Comparison of ENCODE assay signal across 21 mouse cellular contexts in genomic region chr9:70795439-70795757, GRCm38 (mm10).
DNase-seq lines count a peak whose midpoint lies in the region; ATAC-seq lines count a peak whose summit lies in the region.
"Had no signal": no experiment of that assay in that cellular context is flagged by ENCODE, and none has a peak within 500 bp of the region (broad histone marks: within the 10 kb centered on the region; RNA-seq: fewer than 3 reads in every experiment).

No protein-coding gene starts in this region.

- H3K36me3 ChIP-seq in heart, embryonic 10.5 days, result no peaks in the 10 kb centered on the region
- H3K36me3 ChIP-seq in neural tube, embryonic 13.5 days, result no peaks in the 10 kb centered on the region
- H3K36me3 ChIP-seq: embryonic facial prominence, embryonic 12.5 days; forebrain, embryonic 15.5 days; G1E; hindbrain, embryonic 12.5 days had no signal

- no peak overlapping the region for H3K27ac ChIP-seq in heart, embryonic 10.5 days
- H3K27ac ChIP-seq in neural tube, embryonic 13.5 days (replicated peaks), result peak overlapping the region; percentile 49; the same call in 1 of the 2 replicates
- H3K27ac ChIP-seq: embryonic facial prominence, embryonic 12.5 days; forebrain, embryonic 15.5 days; hindbrain, embryonic 12.5 days had no signal

- ATAC-seq in neural tube, embryonic 13.5 days (ENCODE audit: low read depth), result peak; percentile 27; the same call in 1 of the 2 replicates
- peak; percentile 41; the same call in 1 of the 2 replicates for ATAC-seq in megakaryocyte-erythroid progenitor cell, adult 5-6 weeks (replicated peaks; ENCODE audit: low FRiP score, low TSS enrichment, poor library complexity, severe bottlenecking)
- ATAC-seq: forebrain, embryonic 15.5 days; hindbrain, embryonic 16.5 days; inflammation-experienced regulatory T-cells, adult 6 months; intestine, postnatal 0 days; Patski had no signal

- H3K4me1 ChIP-seq in heart, embryonic 10.5 days, result peaks cover 4% of the 10 kb centered on the region
- H3K4me1 ChIP-seq in neural tube, embryonic 13.5 days (replicated peaks), result peaks cover 11% of the 10 kb centered on the region
- H3K4me1 ChIP-seq: forebrain, embryonic 15.5 days had no signal

- H3K9ac ChIP-seq in neural tube, embryonic 13.5 days, result no peak overlapping the region
- H3K9ac ChIP-seq: embryonic facial prominence, embryonic 12.5 days; forebrain, embryonic 15.5 days; hindbrain, embryonic 12.5 days had no signal

- peak; percentile 68 for DNase-seq in heart, embryonic 10.5 days (ENCODE audit: low spot score)
- no peak for DNase-seq in heart, adult 11 months
- DNase-seq in neural tube, embryonic 10.5 days (ENCODE audit: extremely low spot score, low spot score), result no peak
- DNase-seq in R1 (ENCODE audit: low read depth, low spot score), result peak; percentile 98
- DNase-seq in testis, postnatal 14 days (ENCODE audit: low spot score), result no peak
- DNase-seq in frontal cortex, postnatal 36 days (ENCODE audit: low spot score in 2 of 2), result no peak
- DNase-seq: cerebellum, adult 2 months; cerebellum, postnatal 14 days; embryo, embryonic 11 days; gastrocnemius, postnatal 10 days; heart, postnatal 4 days had no signal

- H3K4me3 ChIP-seq in heart, embryonic 10.5 days, result no peak overlapping the region
- H3K4me3 ChIP-seq in neural tube, embryonic 13.5 days, result no peak overlapping the region
- H3K4me3 ChIP-seq: embryonic facial prominence, embryonic 12.5 days; forebrain, embryonic 15.5 days; hindbrain, embryonic 12.5 days had no signal

- no peak overlapping the region for H3K4me2 ChIP-seq in neural tube, embryonic 13.5 days
- H3K4me2 ChIP-seq: embryonic facial prominence, embryonic 12.5 days; forebrain, embryonic 15.5 days; hindbrain, embryonic 12.5 days had no signal

- H3K27me3 ChIP-seq in heart, embryonic 10.5 days (ENCODE audit: insufficient read depth, poor library complexity, severe bottlenecking), result no peaks in the 10 kb centered on the region
- H3K27me3 ChIP-seq in neural tube, embryonic 13.5 days, result no peaks in the 10 kb centered on the region
- H3K27me3 ChIP-seq: embryonic facial prominence, embryonic 12.5 days; forebrain, embryonic 15.5 days; hindbrain, embryonic 12.5 days; Patski had no signal

- H3K9me3 ChIP-seq in heart, embryonic 10.5 days, result no peaks in the 10 kb centered on the region
- H3K9me3 ChIP-seq in neural tube, embryonic 13.5 days, result no peaks in the 10 kb centered on the region
- H3K9me3 ChIP-seq: embryonic facial prominence, embryonic 12.5 days; forebrain, embryonic 15.5 days; G1E; hindbrain, embryonic 12.5 days had no signal

- WGBS in heart, embryonic 10.5 days, result 57% methylated on average over 2 of the region's 2 CpGs
- WGBS in neural tube, embryonic 13.5 days, result 66% methylated on average over 2 of the region's 2 CpGs

Comparison
In these comparisons a context has a peak if more than half of its experiments do, and no peak if none do; other contexts are left out.
1. DNase-seq: peak in heart, embryonic 10.5 days (single experiment) and R1 (single experiment); none in heart, adult 11 months (single experiment), neural tube, embryonic 10.5 days (single experiment), testis, postnatal 14 days (single experiment) and frontal cortex, postnatal 36 days (0 of 2).